Mouse (Mus musculus) liver, adult 2 months (tissue): ENCODE data around the gene Crb1.

Source experiments
- CTCF ChIP-seq: fragments of 200-500 bp; IDR thresholded peaks from 2 replicates; pipeline ENCODE4 v1.5.1; 2011; ENCODE audit warnings: low read depth, low read length, control low read depth
- POLR2A ChIP-seq: fragments of 200-500 bp; IDR thresholded peaks from 2 replicates; pipeline ENCODE4 v1.6.1; 2011; ENCODE audit warnings: low read length, control low read depth; ENCODE audit not compliant: insufficient read depth; ENCODE audit errors: extremely low read depth

- TF ChIP-seq CTCF, result no peak
- no peak for TF ChIP-seq POLR2A
These were observed 202.7 kb downstream of the Crb1 start for GRCm38 (mm10) chr1:139174058-139174832.
